Mouse (Mus musculus) small intestine, adult 2 months (tissue): Measurements from ENCODE around the gene Stn1.

Source experiments
- CTCF ChIP-seq: fragments of 200-500 bp; IDR thresholded peaks from 2 replicates; pipeline ENCODE4 v1.5.1; 2012; ENCODE audit warnings: low read depth, mild to moderate bottlenecking, control low read depth, inconsistent platforms, low read length, moderate library complexity, mixed read lengths; ENCODE audit not compliant: insufficient replicate concordance, insufficient read length; ENCODE audit errors: extremely low read depth
- POLR2A ChIP-seq: fragments of 200-500 bp; IDR thresholded peaks from 2 replicates; pipeline ENCODE4 v1.6.1; 2012; ENCODE audit warnings: low read depth, mild to moderate bottlenecking, control low read depth, inconsistent platforms, low read length, moderate library complexity

GRCm38 (mm10) chr19:47466775-47467174, 70.5 kb downstream of the Stn1 start:
- TF ChIP-seq CTCF = no peak
- TF ChIP-seq POLR2A = no peak
